Mouse (Mus musculus) erythroblast, embryonic 14.5 days (primary cell): ENCODE measurements around the gene Klhl26. TPM values are rescaled to one million over a fixed set of nuclear protein-coding genes. Genes with fewer than 3 reads are reported as not detected.
A peak's percentile ranks its signal among the peaks of the same experiment; 100 is the strongest.

Experiments
- H3K27me3 ChIP-seq: 2 replicates; pipeline ENCODE4 v1.6.1; 2012; ENCODE audit warnings: inconsistent platforms; ENCODE audit not compliant: control insufficient read depth
- H3K36me3 ChIP-seq: 2 replicates; pipeline ENCODE4 v1.6.1; 2012; ENCODE audit warnings: mild to moderate bottlenecking, inconsistent platforms; ENCODE audit not compliant: control insufficient read depth
- H3K4me1 ChIP-seq: 2 replicates; pipeline ENCODE4 v1.6.1; 2012; ENCODE audit warnings: inconsistent platforms; ENCODE audit not compliant: control insufficient read depth
- H3K4me3 ChIP-seq: replicated peaks from 2 replicates; pipeline ENCODE3; 2012; ENCODE audit warnings: moderate library complexity, mild to moderate bottlenecking, inconsistent platforms
- H3K9me3 ChIP-seq: 2 replicates; pipeline ENCODE4 v1.6.1; 2012; ENCODE audit warnings: low read length, inconsistent platforms, mixed read lengths; ENCODE audit not compliant: control insufficient read depth
- GATA1 ChIP-seq: IDR thresholded peaks from 2 replicates; pipeline ENCODE4 v1.6.1; 2012; ENCODE audit warnings: low read length, inconsistent platforms, mixed read lengths
- TAL1 ChIP-seq: IDR thresholded peaks from 3 replicates; pipeline ENCODE4 v1.6.1; 2012; ENCODE audit warnings: low read length, inconsistent platforms, mixed read lengths
- polyA plus RNA-seq: library from polyadenylated mRNA; stranded (reverse); fragments of >175 nt; gene quantifications from 2 replicates; pipeline ENCODE4 v1.2.3, GENCODE M21; 2012

Klhl26 gene
- polyA plus RNA-seq, 1 experiment = 0.92 TPM

GRCm38 (mm10) chr8:70414310-70414946, 62.3 kb downstream of the Klhl26 start:
- Histone ChIP-seq H3K9me3 (no peaks in the 10 kb centered on the region), H3K4me3 (peak overlapping the region; percentile 61), H3K27me3 (no peaks in the 10 kb centered on the region), H3K4me1 (peaks cover 88% of the 10 kb centered on the region), H3K36me3 (peaks cover 20% of the 10 kb centered on the region)
- TF ChIP-seq GATA1 = no peak
- no peak for TF ChIP-seq TAL1

- H3K4me3 ChIP-seq = no peak overlapping the region
- peaks cover 74% of the 10 kb centered on the region for H3K4me1 ChIP-seq
- H3K27me3 ChIP-seq = no peaks in the 10 kb centered on the region
- H3K36me3 ChIP-seq = peaks cover 20% of the 10 kb centered on the region
- no peaks in the 10 kb centered on the region for H3K9me3 ChIP-seq
- TF ChIP-seq TAL1 (no peak), GATA1 (no peak)
Measured at GRCm38 (mm10) chr8:70410281-70410680, 66.5 kb downstream of the Klhl26 start.

- Histone ChIP-seq H3K36me3 (peaks cover 21% of the 10 kb centered on the region), H3K9me3 (peaks cover under 1% of the 10 kb centered on the region; the same call in 1 of the 2 replicates), H3K4me3 (no peak overlapping the region), H3K4me1 (peaks cover 71% of the 10 kb centered on the region), H3K27me3 (no peaks in the 10 kb centered on the region)
- TF ChIP-seq GATA1 (no peak), TAL1 (no peak)
Measured at GRCm38 (mm10) chr8:70409455-70409871, 67.3 kb downstream of the Klhl26 start.

DNA sequence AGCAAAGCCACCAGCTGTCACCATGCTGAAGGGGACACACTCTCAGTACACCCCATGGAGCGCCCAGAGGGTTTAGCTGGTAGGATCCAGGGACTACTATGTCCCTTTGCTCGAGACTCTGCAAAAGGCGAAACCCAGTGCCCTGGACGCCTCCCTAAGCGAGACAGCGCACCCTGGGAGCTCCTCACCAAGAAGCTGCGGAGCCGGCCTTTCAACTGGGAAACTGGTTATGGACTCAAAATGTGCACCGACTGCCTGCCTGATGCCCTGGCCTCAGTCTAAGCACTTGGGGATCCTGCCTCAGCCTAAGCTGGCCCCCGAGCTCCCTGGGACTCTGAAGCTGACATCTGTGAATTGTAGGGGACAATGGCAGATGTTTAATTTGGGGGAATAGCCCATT, 67.7 kb downstream of the Klhl26 start:
- H3K36me3 ChIP-seq = peaks cover 22% of the 10 kb centered on the region
- peaks cover 69% of the 10 kb centered on the region for H3K4me1 ChIP-seq
- no peaks in the 10 kb centered on the region for H3K27me3 ChIP-seq

GRCm38 (mm10) chr8:70408301-70408700, 68.5 kb downstream of the Klhl26 start:
- no peak for TF ChIP-seq GATA1
- TF ChIP-seq TAL1 = no peak
- peaks cover 18% of the 10 kb centered on the region for H3K36me3 ChIP-seq
- H3K4me3 ChIP-seq = no peak overlapping the region
- no peaks in the 10 kb centered on the region for H3K27me3 ChIP-seq
- peaks cover 61% of the 10 kb centered on the region for H3K4me1 ChIP-seq
- H3K9me3 ChIP-seq = peaks cover 4% of the 10 kb centered on the region

More for the DNA sequence above, 67.7 kb downstream of the Klhl26 start:
- no peak overlapping the region for H3K4me3 ChIP-seq
- H3K9me3 ChIP-seq = peaks cover 4% of the 10 kb centered on the region
- TF ChIP-seq TAL1 (no peak), GATA1 (no peak)

DNA sequence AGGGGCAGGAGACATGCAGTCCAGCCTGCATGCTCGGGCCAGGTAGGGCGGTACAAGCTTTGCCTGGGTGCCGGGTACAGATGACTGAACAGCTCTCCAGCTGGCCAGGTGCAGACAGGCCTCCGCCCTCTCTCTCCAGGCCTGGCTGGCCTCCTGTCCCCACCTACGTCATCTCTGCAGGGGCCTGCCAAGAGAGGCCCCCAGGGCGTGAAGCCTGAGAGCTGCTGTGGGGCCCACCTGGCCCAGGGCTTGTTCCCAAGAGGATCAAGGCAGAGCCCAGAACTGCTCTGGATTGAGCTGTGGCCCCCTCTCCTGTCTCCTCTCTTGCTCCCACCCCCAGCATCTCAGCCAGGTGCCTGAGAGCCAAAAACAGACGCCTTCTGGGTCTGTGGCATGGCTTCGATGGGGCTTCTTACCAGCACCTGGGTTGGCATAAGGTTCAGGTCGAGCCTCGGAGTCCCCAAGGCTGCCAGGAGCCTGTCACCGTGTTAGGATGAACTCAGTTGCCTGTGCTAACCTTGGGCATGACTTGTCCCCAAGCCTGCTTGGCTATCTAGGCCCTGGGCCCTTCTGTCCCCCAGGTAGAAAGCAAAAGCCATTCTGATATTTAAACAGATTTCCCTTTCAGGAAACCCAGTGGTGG, 70.2 kb downstream of the Klhl26 start:
- TF ChIP-seq TAL1 (no peak), GATA1 (no peak)
- no peak overlapping the region for H3K4me3 ChIP-seq
- peaks cover 4% of the 10 kb centered on the region for H3K9me3 ChIP-seq
- H3K27me3 ChIP-seq = no peaks in the 10 kb centered on the region
- peaks cover 45% of the 10 kb centered on the region for H3K4me1 ChIP-seq
- H3K36me3 ChIP-seq = peaks cover 10% of the 10 kb centered on the region

GRCm38 (mm10) chr8:70405189-70405588, 71.6 kb downstream of the Klhl26 start:
- H3K4me1 ChIP-seq = peaks cover 34% of the 10 kb centered on the region
- no peaks in the 10 kb centered on the region for H3K27me3 ChIP-seq
- peaks cover 10% of the 10 kb centered on the region for H3K36me3 ChIP-seq
- peaks cover 4% of the 10 kb centered on the region for H3K9me3 ChIP-seq
- TF ChIP-seq TAL1 (no peak), GATA1 (no peak)
- H3K4me3 ChIP-seq = no peak overlapping the region

DNA sequence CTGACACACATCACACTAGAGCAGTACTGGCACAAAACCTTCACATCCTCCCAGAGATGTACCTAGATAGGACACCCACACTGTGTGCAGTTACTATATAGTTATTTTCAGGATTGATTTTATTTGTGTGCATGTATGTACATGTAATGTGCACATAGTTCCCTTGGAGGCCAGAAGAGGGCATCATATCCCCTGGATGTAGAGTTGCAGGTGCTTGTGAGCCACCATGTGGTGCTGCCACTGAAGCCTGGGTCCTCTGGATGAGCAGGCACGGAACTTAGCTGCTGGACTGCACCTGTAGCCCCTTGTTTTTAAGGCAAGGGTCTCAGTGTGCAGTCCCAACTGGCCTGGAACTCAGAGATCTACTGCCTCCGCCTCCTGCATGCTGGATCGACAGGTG, 72.6 kb downstream of the Klhl26 start:
- H3K4me3 ChIP-seq = no peak overlapping the region
- TF ChIP-seq TAL1 (no peak), GATA1 (no peak)
- peaks cover 30% of the 10 kb centered on the region for H3K4me1 ChIP-seq
- peaks cover 4% of the 10 kb centered on the region for H3K9me3 ChIP-seq
- H3K36me3 ChIP-seq = peaks cover 13% of the 10 kb centered on the region
- no peaks in the 10 kb centered on the region for H3K27me3 ChIP-seq

Other genes starting within 250 kb of the Klhl26 start
- gene Sugp2, start 242.7 kb downstream of the Klhl26 start, polyA plus RNA-seq = 1.5 and 2.7 TPM in 2 replicates
- gene Armc6, start 242.5 kb downstream of the Klhl26 start, polyA plus RNA-seq = 1.6 and 2.2 TPM in 2 replicates
- gene Homer3, start 194.1 kb downstream of the Klhl26 start, polyA plus RNA-seq = 0.24 and 0.26 TPM in 2 replicates
- gene Ddx49, start 174.5 kb downstream of the Klhl26 start, polyA plus RNA-seq = 2.8 and 3.8 TPM in 2 replicates
- 32.6 and 34.2 TPM in 2 replicates for gene Cope, start 174.4 kb downstream of the Klhl26 start, polyA plus RNA-seq
- gene Cers1, start 161.2 kb downstream of the Klhl26 start, polyA plus RNA-seq = 0.06 TPM in 1 of 2 replicates, not detected in the other
- 0.10 and 0.13 TPM in 2 replicates for gene Gdf1, start 147.2 kb downstream of the Klhl26 start, polyA plus RNA-seq
- gene Upf1, start 123.7 kb downstream of the Klhl26 start, polyA plus RNA-seq = 18.7 and 18.9 TPM in 2 replicates
- not detected in 2 replicates for gene Comp, start 103.4 kb downstream of the Klhl26 start, polyA plus RNA-seq
- gene Crtc1, start 37.4 kb downstream of the Klhl26 start, polyA plus RNA-seq = 1.8 and 2.1 TPM in 2 replicates
- gene Tmem59l, start 10.4 kb upstream of the Klhl26 start, polyA plus RNA-seq = not detected in 2 replicates
- gene Crlf1, start 16.2 kb upstream of the Klhl26 start, polyA plus RNA-seq = 0.63 and 1.7 TPM in 2 replicates
- 53.1 and 68.2 TPM in 2 replicates for gene Rex1bd, start 29.8 kb upstream of the Klhl26 start, polyA plus RNA-seq
- 107 and 138 TPM in 2 replicates for gene Uba52, start 33.8 kb upstream of the Klhl26 start, polyA plus RNA-seq
- gene Fkbp8, start 50.8 kb upstream of the Klhl26 start, polyA plus RNA-seq = 255 and 264 TPM in 2 replicates
- 2.6 and 3.8 TPM in 2 replicates for gene Kxd1, start 51.0 kb upstream of the Klhl26 start, polyA plus RNA-seq
- 3.3 and 3.8 TPM in 2 replicates for gene Ell, start 62.5 kb upstream of the Klhl26 start, polyA plus RNA-seq
- 13.3 and 13.4 TPM in 2 replicates for gene Isyna1, start 117.4 kb upstream of the Klhl26 start, polyA plus RNA-seq
- 40.7 and 52.6 TPM in 2 replicates for gene Ssbp4, start 131.9 kb upstream of the Klhl26 start, polyA plus RNA-seq
- 0.12 and 0.40 TPM in 2 replicates for gene Lrrc25, start 139.2 kb upstream of the Klhl26 start, polyA plus RNA-seq
- gene Gdf15, start 155.5 kb upstream of the Klhl26 start, polyA plus RNA-seq = 0.13 TPM in 1 of 2 replicates, not detected in the other
- 0.29 and 0.32 TPM in 2 replicates for gene Pgpep1, start 183.4 kb upstream of the Klhl26 start, polyA plus RNA-seq
- 70.4 and 88.0 TPM in 2 replicates for gene Lsm4, start 196.3 kb upstream of the Klhl26 start, polyA plus RNA-seq
- 816 and 971 TPM in 2 replicates for gene Jund, start 222.0 kb upstream of the Klhl26 start, polyA plus RNA-seq
- gene Iqcn, start 226.5 kb upstream of the Klhl26 start, polyA plus RNA-seq = 0.02 TPM in 1 of 2 replicates, not detected in the other
- gene Gm3336, start 241.6 kb upstream of the Klhl26 start, polyA plus RNA-seq = not detected in 2 replicates
- gene Pde4c, start 246.8 kb upstream of the Klhl26 start, polyA plus RNA-seq = 0.02 TPM in 1 of 2 replicates, not detected in the other